Mouse (Mus musculus): ENCODE results near the gene Irs3.

DNA sequence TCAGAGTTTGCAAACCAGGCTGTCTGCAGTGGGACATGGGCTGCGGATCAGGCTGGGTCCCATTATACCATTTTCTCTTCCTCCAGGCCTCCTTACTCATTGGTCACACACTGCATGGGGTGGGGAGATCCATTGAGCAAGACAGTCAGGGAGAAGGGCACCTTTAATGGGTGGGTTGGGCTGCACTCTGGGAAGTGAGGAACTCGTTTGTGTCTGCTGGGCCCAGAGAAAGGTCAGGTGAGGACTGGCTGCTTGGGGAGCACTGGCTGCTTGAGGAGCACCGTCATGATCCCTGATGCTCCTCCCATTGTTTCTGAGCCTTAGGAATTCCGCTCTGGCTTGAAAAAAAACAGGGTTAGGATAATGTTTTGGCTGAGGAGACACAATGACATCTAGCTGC is 2.6 kb downstream of the Irs3 start:
- TF ChIP-seq POLR2A (IDR thresholded peaks at IDR 0.05; ENCODE audit: low read depth, low read length) (no peak), CTCF (IDR thresholded peaks at IDR 0.05; ENCODE audit: extremely low read depth, insufficient read length, insufficient replicate concordance, low read depth, low read length) (no peak)

Measured in small intestine, adult 2 months (tissue).